Comparison of ENCODE assay signal across 8 mouse cellular contexts in the genomic region with DNA sequence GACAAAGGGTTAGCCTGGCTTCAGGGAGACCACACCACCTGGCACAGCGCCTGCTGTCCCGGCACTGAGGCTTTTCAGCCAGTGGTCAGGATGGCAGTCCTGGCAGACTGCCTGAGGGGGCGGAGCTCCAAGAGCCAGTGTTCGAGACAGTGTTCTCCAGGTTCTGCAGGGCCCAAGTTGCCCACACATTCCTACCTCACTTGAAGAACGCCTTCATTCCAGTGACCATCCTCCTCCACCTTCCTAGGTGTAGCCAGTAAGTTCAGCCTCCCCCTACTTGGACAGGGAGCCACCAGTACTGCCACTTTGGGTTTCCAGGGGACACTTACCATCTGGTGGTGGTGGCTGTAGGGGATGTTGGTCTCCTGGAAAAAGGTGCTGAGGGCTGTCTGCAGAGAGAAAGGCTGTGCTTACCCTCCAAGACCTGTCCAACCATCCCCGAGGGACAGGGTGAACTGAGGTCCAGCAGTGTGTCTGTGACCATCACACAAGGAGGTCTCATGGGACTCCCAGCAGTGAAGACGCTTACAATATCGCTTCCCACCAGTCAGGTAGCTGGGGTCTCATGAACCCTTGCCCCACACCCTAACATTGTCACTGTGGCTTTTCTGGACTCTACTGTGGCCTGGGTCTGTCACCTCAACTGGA. TPM values are rescaled to one million over a fixed set of nuclear protein-coding genes. Genes with fewer than 3 reads are reported as not detected.
DNase-seq lines count a peak whose midpoint lies in the region; ATAC-seq and TF ChIP-seq lines count a peak whose summit lies in the region.

No protein-coding gene starts in this region.

- peaks cover 9% of the 10 kb centered on the region for H3K36me3 ChIP-seq in myocyte (ENCODE audit: control insufficient read depth, insufficient read depth)

- DNase-seq in layer of hippocampus, adult 11-12 months (ENCODE audit: low spot score): peak; percentile 70
- DNase-seq in layer of hippocampus, adult 9-10 months (ENCODE audit: low spot score): no peak
- peak; percentile 59 for DNase-seq in brain, adult 2 months (ENCODE audit: low read depth, low spot score)
- DNase-seq in heart, postnatal 14 days: peak; percentile 65 to 72
- peak; percentile 52 to 55 for DNase-seq in left cerebral cortex, postnatal 25 days (ENCODE audit: low spot score in 2 of 2)
- no peak for DNase-seq in spleen, adult 12 weeks (ENCODE audit: low spot score)

- H3K79me2 ChIP-seq in myocyte (ENCODE audit: control insufficient read depth, insufficient read depth): peaks cover 31% of the 10 kb centered on the region

- peak; percentile 8 for TF ChIP-seq POLR2A in myocyte (IDR thresholded peaks at IDR 0.05; ENCODE audit: insufficient read length, low read depth)

- H3K27me3 ChIP-seq in myocyte (ENCODE audit: control insufficient read depth, insufficient read depth, insufficient read length): no peaks in the 10 kb centered on the region

- H3K4me3 ChIP-seq in myocyte: no peak overlapping the region

- ATAC-seq in granulocyte monocyte progenitor cell, adult 5-6 weeks (replicated peaks; ENCODE audit: poor library complexity, severe bottlenecking): no peak

- no peak overlapping the region for H3K4me2 ChIP-seq in myocyte (ENCODE audit: low read depth)

- intact Hi-C loops in heart, postnatal 14 days (cut with DNase I): no loop called here
- intact Hi-C loops in left cerebral cortex, postnatal 25 days (cut with DNase I): loop anchor here (5.0 kb wide), 1 partner anchor 36 kb away; no protein-coding TSS in a partner anchor

- no peak overlapping the region for H3ac ChIP-seq in myocyte (ENCODE audit: control insufficient read depth, insufficient read length)

TF ChIP-seq in myocyte, 11 proteins besides CTCF, POLR2A, EP300 and RAD21:
- TF ChIP-seq E2F4 (IDR thresholded peaks at IDR 0.05; ENCODE audit: insufficient read depth) (no peak), MAX (IDR thresholded peaks at IDR 0.05; ENCODE audit: low read depth) (no peak), MYOD1 (IDR thresholded peaks at IDR 0.05; ENCODE audit: control insufficient read depth in 1 of 3, insufficient read length in 2 of 3, low read depth in 2 of 3) (no peak), MYOG (IDR thresholded peaks at IDR 0.05; ENCODE audit: control insufficient read depth in 1 of 3, insufficient read depth in 1 of 3, insufficient read length in 2 of 3, low read depth in 2 of 3) (no peak), TCF12 (IDR thresholded peaks at IDR 0.05; ENCODE audit: insufficient read depth, poor library complexity, severe bottlenecking) (no peak), SRF (IDR thresholded peaks at IDR 0.05; ENCODE audit: control insufficient read depth, insufficient read length, low read depth) (no peak)
TF ChIP-seq in myocyte: peak in this region for 0.

RNA-seq across cellular contexts. Expression of gene Ubald1, which starts 4.0 kb away (rescaled TPM):
- total RNA-seq in heart, postnatal 14 days (2021): 10 to 100 TPM; 21.3 to 23.1 TPM
- 10 to 100 TPM; 86.6 to 88.2 TPM for total RNA-seq in left cerebral cortex, postnatal 25 days (2021)
- 79.5 TPM for polyA plus RNA-seq in myocyte (2012; fragmentation: generic; extraction: Trizol)
- 37.0 and 39.8 TPM in 2 replicates for total RNA-seq in granulocyte monocyte progenitor cell, adult 5-6 weeks (2014; fragmentation: Nextera tagmentation)
- total RNA-seq in granulocyte monocyte progenitor cell, adult 5-6 weeks (2017): 11.4 and 14.1 TPM in 2 replicates

RNA-seq across cellular contexts. Expression of gene Mgrn1, which starts 9.9 kb away (rescaled TPM):
- total RNA-seq in heart, postnatal 14 days (2021): 100 to 1,000 TPM; 151 to 161 TPM
- total RNA-seq in left cerebral cortex, postnatal 25 days (2021): 100 to 1,000 TPM; 200 to 206 TPM
- polyA plus RNA-seq in myocyte (2012; fragmentation: generic; extraction: Trizol): 59.3 TPM
- total RNA-seq in granulocyte monocyte progenitor cell, adult 5-6 weeks (2014; fragmentation: Nextera tagmentation): 28.3 and 33.5 TPM in 2 replicates
- 16.6 and 21.6 TPM in 2 replicates for total RNA-seq in granulocyte monocyte progenitor cell, adult 5-6 weeks (2017)

RNA-seq across cellular contexts. Expression of gene 4930562C15Rik, which starts 40.9 kb away (rescaled TPM):
- under 1 TPM in 1 of 2 experiments, not detected in 1; 0.14 TPM for total RNA-seq in heart, postnatal 14 days (2021)
- not detected for total RNA-seq in left cerebral cortex, postnatal 25 days (2021)
- polyA plus RNA-seq in myocyte (2012; fragmentation: generic; extraction: Trizol): 0.08 TPM
- not detected in 2 replicates for total RNA-seq in granulocyte monocyte progenitor cell, adult 5-6 weeks (2014; fragmentation: Nextera tagmentation)
- 0.65 TPM in 1 of 2 replicates, not detected in the other for total RNA-seq in granulocyte monocyte progenitor cell, adult 5-6 weeks (2017)

Comparison
In these comparisons a context has a peak if more than half of its experiments do, and no peak if none do; other contexts are left out.
1. DNase-seq: peak in layer of hippocampus, adult 11-12 months (single experiment), brain, adult 2 months (single experiment), heart, postnatal 14 days (2 of 2) and left cerebral cortex, postnatal 25 days (2 of 2); none in layer of hippocampus, adult 9-10 months (single experiment) and spleen, adult 12 weeks (single experiment).
2. RNA of gene Mgrn1, which starts 9.9 kb away (total RNA-seq): 200 to 206 TPM in left cerebral cortex, postnatal 25 days and 151 to 161 TPM in heart, postnatal 14 days; 16.6 to 33.5 TPM in granulocyte monocyte progenitor cell, adult 5-6 weeks; every median in the first group is over 4 times any median in the second.